Mouse (Mus musculus) forebrain, embryonic 11.5 days (tissue): ENCODE results near the gene Lamc3. TPM values are rescaled to one million over a fixed set of nuclear protein-coding genes. Genes with fewer than 3 reads are reported as not detected.

ENCODE experiments used
- ATAC-seq: fragments of 200-750 bp; cut with Nextera tagmentation; replicated peaks from 2 replicates; pipeline ENCODE4 v1.8.0; 2017; ENCODE audit warnings: moderate TSS enrichment; ENCODE audit not compliant: low FRiP score
- DNase-seq: peaks from one replicate; pipeline ENCODE4 v3.0.0-alpha.2; 2017; ENCODE audit warnings: low spot score
- H3K27ac ChIP-seq: fragments of 300-500 bp; sonication (generic); 2 replicates; pipeline ENCODE4 v1.5.1; 2014; ENCODE audit warnings: low read depth, low read length
- H3K27me3 ChIP-seq: fragments of 300-500 bp; sonication (generic); 2 replicates; pipeline ENCODE4 v1.6.1; 2014; ENCODE audit warnings: mild to moderate bottlenecking, low read length, mixed read lengths; ENCODE audit not compliant: control insufficient read depth, insufficient read depth
- H3K36me3 ChIP-seq: fragments of 300-500 bp; sonication (generic); 2 replicates; pipeline ENCODE4 v1.6.1; 2014; ENCODE audit warnings: mild to moderate bottlenecking, low read length, moderate library complexity, mixed read lengths; ENCODE audit not compliant: control insufficient read depth, insufficient read depth
- H3K4me1 ChIP-seq: fragments of 300-500 bp; sonication (generic); replicated peaks from 2 replicates; pipeline ENCODE4 v1.6.1; 2014; ENCODE audit warnings: low read length, mixed read lengths; ENCODE audit not compliant: control insufficient read depth, insufficient read depth
- H3K4me2 ChIP-seq: fragments of 300-500 bp; sonication (generic); 2 replicates; pipeline ENCODE4 v1.6.1; 2014; ENCODE audit warnings: low read depth, mild to moderate bottlenecking, low read length, moderate library complexity, mixed read lengths; ENCODE audit not compliant: severe bottlenecking
- H3K4me3 ChIP-seq: fragments of 300-500 bp; sonication (generic); 2 replicates; pipeline ENCODE4 v1.5.1; 2014; ENCODE audit warnings: low read depth, low read length
- H3K9ac ChIP-seq: fragments of 300-500 bp; sonication (generic); 2 replicates; pipeline ENCODE4 v1.6.1; 2014; ENCODE audit warnings: low read length
- H3K9me3 ChIP-seq: fragments of 300-500 bp; sonication (generic); 2 replicates; pipeline ENCODE4 v1.6.1; 2016; ENCODE audit warnings: low read length, mixed read lengths; ENCODE audit not compliant: control insufficient read depth
- WGBS: fragments of 180-500 bp; shearing (Covaris S2); extraction: QIAGEN DNeasy Blood & Tissue Kit; methylation state at CpG from one replicate; pipeline ENCODE4 v1.1.7; 2014; 5-methylcytosine and 5-hydroxymethylcytosine counted together
- polyA plus RNA-seq: library from polyadenylated mRNA; unstranded; fragments of >200 nt; fragmentation: Nextera tagmentation; extraction: Ambion mirVana; gene quantifications from 2 replicates; pipeline ENCODE4 v1.2.1, GENCODE M21; 2014

Gene Lamc3
- polyA plus RNA-seq, 1 experiment from 2014 or later, result 6.1 TPM

GRCm38 (mm10) chr2:31868538-31869164, 18.4 kb upstream of the Lamc3 start:
- Histone ChIP-seq H3K36me3 (no peaks in the 10 kb centered on the region), H3K4me2 (no peak overlapping the region), H3K9me3 (no peaks in the 10 kb centered on the region), H3K27me3 (no peaks in the 10 kb centered on the region), H3K4me1 (no peaks in the 10 kb centered on the region), H3K27ac (no peak overlapping the region), H3K9ac (no peak overlapping the region), H3K4me3 (no peak overlapping the region)
- DNase-seq, result no peak
- WGBS, result 75% methylated on average over 10 of the region's 10 CpGs
- ATAC-seq, result no peak

GRCm38 (mm10) chr2:31869692-31870091, 17.4 kb upstream of the Lamc3 start:
- no peak overlapping the region for H3K4me2 ChIP-seq
- 89% methylated on average over 5 of the region's 5 CpGs for WGBS

GRCm38 (mm10) chr2:31870683-31871082, 16.4 kb upstream of the Lamc3 start:
- H3K4me1 ChIP-seq, result no peaks in the 10 kb centered on the region
- 73% methylated on average over 3 of the region's 3 CpGs for WGBS
- H3K36me3 ChIP-seq, result no peaks in the 10 kb centered on the region
- no peak for ATAC-seq
- H3K4me2 ChIP-seq, result no peak overlapping the region
- no peak for DNase-seq
- no peaks in the 10 kb centered on the region for H3K9me3 ChIP-seq
- 0 out of 2 replicates have a peak, but pooled peaks cover 3% of the 10 kb centered on the region for H3K27me3 ChIP-seq
- no peak overlapping the region for H3K9ac ChIP-seq
- H3K27ac ChIP-seq, result no peak overlapping the region
- no peak overlapping the region for H3K4me3 ChIP-seq

More at GRCm38 (mm10) chr2:31869692-31870091, 17.4 kb upstream of the Lamc3 start:
- H3K27ac ChIP-seq, result no peak overlapping the region
- DNase-seq, result no peak
- no peaks in the 10 kb centered on the region for H3K9me3 ChIP-seq
- H3K4me1 ChIP-seq, result no peaks in the 10 kb centered on the region
- no peak overlapping the region for H3K9ac ChIP-seq
- ATAC-seq, result no peak
- H3K36me3 ChIP-seq, result no peaks in the 10 kb centered on the region
- H3K27me3 ChIP-seq, result no peaks in the 10 kb centered on the region
- H3K4me3 ChIP-seq, result no peak overlapping the region

- Histone ChIP-seq H3K27ac (no peak overlapping the region), H3K9me3 (no peaks in the 10 kb centered on the region), H3K27me3 (peaks cover 3% of the 10 kb centered on the region; the same call in 1 of the 2 replicates), H3K36me3 (no peaks in the 10 kb centered on the region), H3K9ac (no peak overlapping the region), H3K4me1 (no peaks in the 10 kb centered on the region), H3K4me3 (no peak overlapping the region), H3K4me2 (no peak overlapping the region)
- DNase-seq, result no peak
- WGBS, result 78% methylated on average over 26 of the region's 26 CpGs
- ATAC-seq, result no peak
Measured at GRCm38 (mm10) chr2:31874290-31874855, 12.7 kb upstream of the Lamc3 start.

GRCm38 (mm10) chr2:31876446-31876845, 10.6 kb upstream of the Lamc3 start:
- Histone ChIP-seq H3K27ac (no peak overlapping the region), H3K4me3 (no peak overlapping the region), H3K9me3 (no peaks in the 10 kb centered on the region), H3K4me2 (no peak overlapping the region), H3K27me3 (peaks cover 6% of the 10 kb centered on the region), H3K9ac (no peak overlapping the region), H3K36me3 (no peaks in the 10 kb centered on the region), H3K4me1 (peaks cover 7% of the 10 kb centered on the region; the same call in 1 of the 2 replicates)
- ATAC-seq (no peak), DNase-seq (no peak)
- WGBS, result 12% methylated on average over 12 of the region's 12 CpGs

- Histone ChIP-seq H3K36me3 (no peaks in the 10 kb centered on the region), H3K9me3 (no peaks in the 10 kb centered on the region), H3K4me1 (peaks cover 7% of the 10 kb centered on the region; the same call in 1 of the 2 replicates), H3K4me3 (no peak overlapping the region), H3K4me2 (no peak overlapping the region), H3K27me3 (peaks cover 12% of the 10 kb centered on the region), H3K27ac (no peak overlapping the region), H3K9ac (no peak overlapping the region)
- ATAC-seq, result no peak
- WGBS, result 87% methylated on average over 17 of the region's 17 CpGs
- DNase-seq, result no peak
Measured at GRCm38 (mm10) chr2:31878610-31879009, 8.5 kb upstream of the Lamc3 start.

- H3K36me3 ChIP-seq, result no peaks in the 10 kb centered on the region
Measured at GRCm38 (mm10) chr2:31880868-31881267, 6.2 kb upstream of the Lamc3 start.

GRCm38 (mm10) chr2:31883061-31883460, 4.0 kb upstream of the Lamc3 start:
- Histone ChIP-seq H3K4me3 (no peak overlapping the region), H3K36me3 (no peaks in the 10 kb centered on the region), H3K9me3 (no peaks in the 10 kb centered on the region), H3K4me2 (no peak overlapping the region), H3K4me1 (peaks cover 9% of the 10 kb centered on the region; the same call in 1 of the 2 replicates), H3K27ac (no peak overlapping the region), H3K9ac (no peak overlapping the region), H3K27me3 (peaks cover 30% of the 10 kb centered on the region)
- ATAC-seq, result no peak
- DNase-seq, result no peak
- WGBS, result 8% methylated on average over 4 of the region's 4 CpGs

More at GRCm38 (mm10) chr2:31880868-31881267, 6.2 kb upstream of the Lamc3 start:
- H3K27me3 ChIP-seq, result peaks cover 10% of the 10 kb centered on the region
- no peak overlapping the region for H3K9ac ChIP-seq
- ATAC-seq (no peak), DNase-seq (no peak)
- no peak overlapping the region for H3K27ac ChIP-seq
- 5% methylated on average over 14 of the region's 14 CpGs for WGBS
- H3K4me2 ChIP-seq, result no peak overlapping the region
- H3K9me3 ChIP-seq, result no peaks in the 10 kb centered on the region
- no peak overlapping the region for H3K4me3 ChIP-seq
- peaks cover 7% of the 10 kb centered on the region; the same call in 1 of the 2 replicates for H3K4me1 ChIP-seq

GRCm38 (mm10) chr2:31884806-31885205, 2.3 kb upstream of the Lamc3 start:
- Histone ChIP-seq H3K4me2 (no peak overlapping the region), H3K9ac (no peak overlapping the region), H3K36me3 (no peaks in the 10 kb centered on the region), H3K9me3 (no peaks in the 10 kb centered on the region), H3K4me3 (no peak overlapping the region), H3K27me3 (peaks cover 34% of the 10 kb centered on the region), H3K4me1 (peaks cover 9% of the 10 kb centered on the region; the same call in 1 of the 2 replicates), H3K27ac (no peak overlapping the region)
- ATAC-seq (no peak), DNase-seq (peak; percentile 67)
- whole genome bisulfite sequencing, result 27% methylated on average over 6 of the region's 6 CpGs
